Mouse (Mus musculus) MEL (cell line): ENCODE data around the gene Pik3cg. TPM values are rescaled to one million over a fixed set of nuclear protein-coding genes. Genes with fewer than 3 reads are reported as not detected.

Experiments
- DNase-seq: peaks from one replicate; pipeline ENCODE4 v3.0.0; 2011; ENCODE audit warnings: low read depth, low spot score
- H3K27ac ChIP-seq: 2 replicates; pipeline ENCODE4 v1.5.1; 2012; ENCODE audit warnings: low read depth, mild to moderate bottlenecking, control low read depth, low read length, moderate library complexity; ENCODE audit not compliant: control insufficient read depth
- H3K27me3 ChIP-seq, 2 experiments: fragments of 150-350 bp in 1 of 2; sonication (generic) in 1 of 2; 2 replicates each; pipeline ENCODE4 v1.6.1; 2012; ENCODE audit warnings: low read length in 2 of 2, mild to moderate bottlenecking in 2 of 2, improper control_type of control experiment in 1 of 2, moderate library complexity in 1 of 2; ENCODE audit not compliant: insufficient read depth in 2 of 2, control insufficient read depth in 1 of 2
- H3K36me3 ChIP-seq, 2 experiments: 2 replicates each; pipeline ENCODE4 v1.6.1; 2012 to 2014; ENCODE audit warnings: low read length in 2 of 2, improper control_type of control experiment in 1 of 2, inconsistent platforms in 1 of 2, mild to moderate bottlenecking in 1 of 2; ENCODE audit not compliant: insufficient read depth in 2 of 2, control insufficient read depth in 1 of 2
- H3K4me1 ChIP-seq, 2 experiments: fragments of 150-350 bp in 1 of 2; sonication (generic) in 1 of 2; 2 replicates each; pipeline ENCODE4 v1.6.1; 2012; ENCODE audit warnings: low read length in 2 of 2, improper control_type of control experiment in 1 of 2, mild to moderate bottlenecking in 1 of 2; ENCODE audit not compliant: insufficient read depth in 2 of 2, control insufficient read depth in 1 of 2
- H3K4me3 ChIP-seq, 2 experiments: fragments of 150-350 bp in 1 of 2; sonication (generic) in 1 of 2; 2 replicates each; pipeline ENCODE4 v1.5.1; 2012; ENCODE audit warnings: low read depth in 2 of 2, low read length in 2 of 2, mild to moderate bottlenecking in 2 of 2, moderate library complexity in 2 of 2, control low read depth in 1 of 2, improper control_type of control experiment in 1 of 2; ENCODE audit not compliant: control insufficient read depth in 1 of 2, insufficient read depth in 1 of 2
- H3K79me2 ChIP-seq: 2 replicates; pipeline ENCODE4 v1.6.1; 2012; ENCODE audit warnings: mild to moderate bottlenecking, low read length, moderate library complexity; ENCODE audit not compliant: control insufficient read depth, poor library complexity, insufficient read depth
- H3K9ac ChIP-seq: 2 replicates; pipeline ENCODE4 v1.6.1; 2012; ENCODE audit warnings: low read depth, mild to moderate bottlenecking, control low read depth, low read length, moderate library complexity; ENCODE audit not compliant: control insufficient read depth, poor library complexity, severe bottlenecking
- H3K9me3 ChIP-seq: fragments of 150-350 bp; sonication (generic); replicated peaks from 2 replicates; pipeline ENCODE4 v1.6.1; 2012; ENCODE audit warnings: mild to moderate bottlenecking, low read length, improper control_type of control experiment, moderate library complexity; ENCODE audit not compliant: insufficient read depth
- CTCF ChIP-seq, 3 experiments: IDR thresholded peaks in 2 of 3; conservative IDR thresholded peaks in 1 of 3; 2 replicates each; pipeline ENCODE4 v1.5.1; 2011 to 2012; ENCODE audit warnings: low read length in 3 of 3, low read depth in 2 of 3, mild to moderate bottlenecking in 2 of 3, improper control_type of control experiment in 1 of 3, inconsistent platforms in 1 of 3, mixed read lengths in 1 of 3, moderate library complexity in 1 of 3; ENCODE audit not compliant: control insufficient read depth in 1 of 3, insufficient read depth in 1 of 3, poor library complexity in 1 of 3, severe bottlenecking in 1 of 3
- E2F4 ChIP-seq: IDR thresholded peaks from 2 replicates; pipeline ENCODE4 v1.6.1; 2011; ENCODE audit warnings: low read depth, low read length, improper control_type of control experiment, borderline replicate concordance
- EP300 ChIP-seq, 2 experiments: IDR thresholded peaks; 2 replicates each; pipeline ENCODE4 v1.6.1; 2011; ENCODE audit warnings: improper control_type of control experiment in 2 of 2, low read length in 2 of 2, low read depth in 1 of 2, mild to moderate bottlenecking in 1 of 2
- ETS1 ChIP-seq: IDR thresholded peaks from 2 replicates; pipeline ENCODE4 v1.6.1; 2012; ENCODE audit warnings: low read depth, mild to moderate bottlenecking, inconsistent platforms, low read length, improper control_type of control experiment, moderate library complexity
- GABPA ChIP-seq: IDR thresholded peaks from 2 replicates; pipeline ENCODE4 v1.6.1; 2012; ENCODE audit warnings: low read depth, mild to moderate bottlenecking, inconsistent platforms, low read length, improper control_type of control experiment, moderate library complexity
- GATA1 ChIP-seq: IDR thresholded peaks from 2 replicates; pipeline ENCODE4 v1.6.1; 2011; ENCODE audit warnings: low read depth, low read length, improper control_type of control experiment
- KAT2A ChIP-seq: conservative IDR thresholded peaks from 2 replicates; pipeline ENCODE4 v1.6.1; 2012; ENCODE audit warnings: low read depth, low read length, improper control_type of control experiment, inconsistent platforms
- MEF2A ChIP-seq: IDR thresholded peaks from 2 replicates; pipeline ENCODE4 v1.6.1; 2014; ENCODE audit warnings: low read depth, mild to moderate bottlenecking, inconsistent platforms, low read length, improper control_type of control experiment; ENCODE audit not compliant: poor library complexity, insufficient replicate concordance, severe bottlenecking; ENCODE audit errors: extremely low read depth
- MYC ChIP-seq: IDR thresholded peaks from 2 replicates; pipeline ENCODE4 v1.6.1; 2011; ENCODE audit warnings: low read depth, mild to moderate bottlenecking, low read length, improper control_type of control experiment, moderate library complexity
- NELFE ChIP-seq: IDR thresholded peaks from 2 replicates; pipeline ENCODE4 v1.6.1; 2011; ENCODE audit warnings: low read depth, low read length, improper control_type of control experiment
- RAD21 ChIP-seq: IDR thresholded peaks from 2 replicates; pipeline ENCODE4 v1.6.1; 2011; ENCODE audit warnings: mild to moderate bottlenecking, low read depth, low read length, improper control_type of control experiment
- RCOR1 ChIP-seq: IDR thresholded peaks from 2 replicates; pipeline ENCODE4 v1.6.1; 2012; ENCODE audit warnings: low read depth, mild to moderate bottlenecking, inconsistent platforms, low read length, improper control_type of control experiment
- SMC3 ChIP-seq: IDR thresholded peaks from 2 replicates; pipeline ENCODE4 v1.6.1; 2011; ENCODE audit warnings: low read depth, low read length, improper control_type of control experiment
- TCF12 ChIP-seq: IDR thresholded peaks from 2 replicates; pipeline ENCODE4 v1.6.1; 2014; ENCODE audit warnings: low read depth, mild to moderate bottlenecking, inconsistent platforms, low read length, improper control_type of control experiment, moderate library complexity
- USF1 ChIP-seq: IDR thresholded peaks from 2 replicates; pipeline ENCODE4 v1.6.1; 2014; ENCODE audit warnings: low read depth, mild to moderate bottlenecking, inconsistent platforms, low read length, improper control_type of control experiment, moderate library complexity
- ZC3H11A ChIP-seq: IDR thresholded peaks from 2 replicates; pipeline ENCODE4 v1.6.1; 2012; ENCODE audit warnings: low read depth, mild to moderate bottlenecking, inconsistent platforms, low read length, improper control_type of control experiment
- ZMIZ1 ChIP-seq: IDR thresholded peaks from 2 replicates; pipeline ENCODE4 v1.6.1; 2012; ENCODE audit warnings: low read depth, mild to moderate bottlenecking, inconsistent platforms, low read length, improper control_type of control experiment, moderate library complexity
- ZNF384 ChIP-seq: IDR thresholded peaks from 2 replicates; pipeline ENCODE4 v1.6.1; 2012; ENCODE audit warnings: low read depth, mild to moderate bottlenecking, inconsistent platforms, low read length, improper control_type of control experiment
- polyA plus RNA-seq, 2 experiments: library from polyadenylated mRNA; stranded (reverse) in 1 of 2; unstranded in 1 of 2; fragments of >175 nt in 1 of 2; fragments of >200 nt in 1 of 2; gene quantifications; 2 replicates each; pipeline versions ENCODE4 v1.2.1 to v1.2.4; 2012; ENCODE audit warnings: low replicate concordance in 2 of 2, low read depth in 1 of 2; ENCODE audit not compliant: insufficient read length in 2 of 2, insufficient read depth in 1 of 2, missing spikeins in 1 of 2
- total RNA-seq: library from RNA; depleted of rRNA; stranded (reverse); fragments of 300-350 nt; gene quantifications from 2 replicates; pipeline ENCODE4 v1.2.3, GENCODE M21; 2012

Gene Pik3cg
- total and polyA plus RNA-seq, 3 experiments, result 4.9 to 8.5 TPM; not detected in 1

DNA sequence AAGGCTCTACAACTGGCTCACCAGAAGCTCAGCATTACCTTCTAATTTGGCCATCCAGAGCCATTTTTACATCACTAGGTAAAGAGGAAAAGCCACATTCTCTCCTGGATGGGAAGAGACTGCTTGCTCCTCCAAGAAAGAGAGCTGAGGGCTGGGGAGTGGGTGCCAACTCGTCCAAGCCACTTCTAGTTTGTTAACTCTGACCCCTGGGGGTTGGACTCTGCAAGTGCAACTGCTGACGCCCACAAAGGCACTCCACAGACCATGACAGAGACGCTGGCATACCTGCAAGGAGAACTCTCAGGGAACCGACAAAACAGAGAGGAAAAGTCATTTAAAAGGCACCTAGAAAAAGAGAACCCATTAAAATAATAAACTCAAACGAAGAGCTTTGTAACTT lies 63.9 kb downstream of the Pik3cg start:
- peak; percentile 62 to 93 (median 85) for TF ChIP-seq CTCF (IDR thresholded peaks at IDR 0.05 in 2 of 3, conservative IDR thresholded peaks at IDR 0.05 in 1 of 3; ENCODE audit: control insufficient read depth in 1 of 3, insufficient read depth in 1 of 3, low read depth in 2 of 3, low read length in 3 of 3, poor library complexity in 1 of 3, severe bottlenecking in 1 of 3)
- 0 out of 2 replicates have a peak, but pooled peaks have one; percentile 6 for TF ChIP-seq GATA1
- TF ChIP-seq ZC3H11A, result peak; percentile 99
- TF ChIP-seq ZNF384, result no peak
- no peak for TF ChIP-seq USF1
- TF ChIP-seq SMC3, result peak; percentile 99
- peak; percentile 96 for TF ChIP-seq RAD21
- peaks cover 16 to 26% of the 10 kb centered on the region in 2 experiments for H3K4me1 ChIP-seq
- H3K27ac ChIP-seq, result peak overlapping the region; percentile 59

DNA sequence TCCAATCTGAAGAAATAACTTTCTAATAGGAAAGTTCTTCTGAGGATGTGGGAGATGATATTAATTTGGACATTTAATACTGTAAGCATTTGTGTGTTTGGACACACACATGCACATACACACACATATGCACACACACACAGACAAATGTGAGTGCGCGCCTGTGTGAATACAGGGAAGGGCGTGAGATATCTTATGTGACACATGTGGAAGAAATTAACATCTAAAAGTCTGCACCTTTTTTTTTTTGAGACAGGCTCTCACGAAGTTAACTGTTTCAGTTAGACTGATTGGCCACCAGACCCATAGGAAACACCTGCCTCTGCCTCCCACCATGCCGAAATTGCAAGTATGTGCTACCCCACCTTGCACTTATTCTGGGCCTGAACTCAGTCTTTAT lies 64.7 kb downstream of the Pik3cg start:
- Histone ChIP-seq H3K79me2 (no peaks in the 10 kb centered on the region), H3K36me3 (peaks cover 0 to 49% of the 10 kb centered on the region in 2 experiments; a peak in 2 of 4 replicates), H3K9me3 (no peaks in the 10 kb centered on the region), H3K27ac (peak overlapping the region; percentile 91), H3K27me3 (no peaks in the 10 kb centered on the region), H3K4me3 (peak overlapping the region; percentile 12 to 44; a peak in 3 of 4 replicates), H3K9ac (peak overlapping the region; percentile 61), H3K4me1 (peaks cover 18 to 33% of the 10 kb centered on the region in 2 experiments)
- TF ChIP-seq ZNF384 (peak; percentile 74), E2F4 (no peak), RAD21 (no peak), EP300 (IDR thresholded peaks at IDR 0.05; ENCODE audit: low read depth in 1 of 2, low read length in 2 of 2) (peak in 1 of 2 experiments; percentile 50; a peak in 2 of 4 replicates), ETS1 (peak; percentile 41; the same call in 1 of the 2 replicates), RCOR1 (no peak), KAT2A (no peak), TCF12 (peak; percentile 43; the same call in 1 of the 2 replicates), ZMIZ1 (no peak), MEF2A (no peak), NELFE (no peak), GABPA (no peak), MYC (no peak)
- no peak for DNase-seq

More for the DNA sequence above, 63.9 kb downstream of the Pik3cg start:
- H3K36me3 ChIP-seq, result peaks cover 0 to 43% of the 10 kb centered on the region in 2 experiments; a peak in 2 of 4 replicates
- H3K9me3 ChIP-seq, result no peaks in the 10 kb centered on the region
- H3K4me3 ChIP-seq, result peak overlapping the region in 1 of 2 experiments; percentile 4; a peak in 1 of 4 replicates
- no peaks in the 10 kb centered on the region for H3K79me2 ChIP-seq
- H3K27me3 ChIP-seq, result no peaks in the 10 kb centered on the region
- H3K9ac ChIP-seq, result peak overlapping the region; percentile 54
- DNase-seq, result peak; percentile 88
